Mouse (Mus musculus): Measurements from ENCODE around the gene 4933424G06Rik.

DNA sequence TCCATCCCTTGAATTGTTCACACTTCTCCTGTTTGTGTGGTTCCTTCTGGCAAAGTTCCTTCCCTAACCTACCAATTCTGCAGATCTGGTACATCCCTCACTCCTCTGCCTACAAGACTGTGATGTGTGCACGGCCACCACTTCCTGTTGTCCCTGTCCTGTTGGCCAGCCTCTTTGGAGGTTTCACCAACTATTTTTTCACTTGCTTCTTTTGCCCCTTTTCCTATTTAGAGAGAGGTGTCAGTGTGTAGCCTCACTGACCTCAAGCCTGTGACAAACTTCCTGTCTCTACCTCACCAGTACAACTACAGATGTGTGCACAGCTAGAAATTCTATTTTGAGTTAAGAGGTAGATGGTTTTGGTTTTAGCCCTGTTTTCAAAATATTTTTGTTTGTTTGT lies 97.1 kb downstream of the 4933424G06Rik start:
- TF ChIP-seq CTCF (IDR thresholded peaks at IDR 0.05; ENCODE audit: insufficient read depth, low read depth, low read length) (no peak), POLR2A (IDR thresholded peaks at IDR 0.05; ENCODE audit: insufficient read depth, low read depth, low read length) (no peak)

All from olfactory bulb, adult 2 months (tissue).